9 mouse cellular contexts compared by ENCODE assay signal in genomic region chr6:89236892-89237646, GRCm38 (mm10).
A peak's percentile ranks its signal among the peaks of the same experiment; 100 is the strongest.
DNase-seq lines count a peak whose midpoint lies in the region; ATAC-seq and TF ChIP-seq lines count a peak whose summit lies in the region.
"Had no signal": no experiment of that assay in that cellular context is flagged by ENCODE, and none has a peak within 500 bp of the region (broad histone marks: within the 10 kb centered on the region; RNA-seq: fewer than 3 reads in every experiment).

No protein-coding gene starts in this region.

- intact Hi-C loops in heart, postnatal 14 days (cut with DNase I) = loop anchor here (5.0 kb wide), 1 partner anchor 300 kb away; no protein-coding TSS in a partner anchor

- H3K9ac ChIP-seq in forebrain, embryonic 11.5 days (ENCODE audit: low read length) = no peak overlapping the region
- no peak overlapping the region for H3K9ac ChIP-seq in forebrain, embryonic 14.5 days (ENCODE audit: low read length)
- H3K9ac ChIP-seq in midbrain, embryonic 14.5 days (replicated peaks; ENCODE audit: low read length) = no peak overlapping the region

- CTCF ChIA-PET in Patski (lab: Charles Lee) = interaction anchor here (1.2 kb wide), 1 partner anchor 14 kb away, joined by 4 read pairs; no protein-coding TSS in a partner anchor

- no peaks in the 10 kb centered on the region for H3K36me3 ChIP-seq in forebrain, embryonic 10.5 days (replicated peaks)
- no peaks in the 10 kb centered on the region for H3K36me3 ChIP-seq in forebrain, embryonic 11.5 days (ENCODE audit: control insufficient read depth, insufficient read depth, low read length)
- no peaks in the 10 kb centered on the region for H3K36me3 ChIP-seq in forebrain, embryonic 14.5 days (ENCODE audit: control insufficient read depth, insufficient read depth, low read length)
- no peaks in the 10 kb centered on the region for H3K36me3 ChIP-seq in midbrain, embryonic 14.5 days (ENCODE audit: control insufficient read depth, insufficient read depth, low read length)

- in situ Hi-C loops in Patski (cut with MboI; ENCODE audit: low pct_unique_long_range_greater_than_20kb) = loop anchor here (5.0 to 10.0 kb wide), 2 partner anchors 80 to 318 kb away; no protein-coding TSS in a partner anchor

- peaks cover 46% of the 10 kb centered on the region for H3K4me1 ChIP-seq in forebrain, embryonic 10.5 days
- H3K4me1 ChIP-seq in forebrain, embryonic 11.5 days (replicated peaks; ENCODE audit: control insufficient read depth, insufficient read depth, low read length) = peaks cover 3% of the 10 kb centered on the region; the same call in 1 of the 2 replicates
- peaks cover 18% of the 10 kb centered on the region for H3K4me1 ChIP-seq in forebrain, embryonic 14.5 days (ENCODE audit: control insufficient read depth, insufficient read depth, low read length)
- peaks cover 59% of the 10 kb centered on the region for H3K4me1 ChIP-seq in midbrain, embryonic 14.5 days (ENCODE audit: control insufficient read depth, insufficient read depth, low read length)

- H3K9me3 ChIP-seq in forebrain, embryonic 10.5 days = no peaks in the 10 kb centered on the region
- H3K9me3 ChIP-seq in forebrain, embryonic 11.5 days (ENCODE audit: control insufficient read depth, low read length) = no peaks in the 10 kb centered on the region
- H3K9me3 ChIP-seq in forebrain, embryonic 14.5 days (replicated peaks; ENCODE audit: control insufficient read depth, low read length) = no peaks in the 10 kb centered on the region
- H3K9me3 ChIP-seq in midbrain, embryonic 14.5 days (ENCODE audit: control insufficient read depth, low read length) = no peaks in the 10 kb centered on the region

- ATAC-seq in forebrain, embryonic 11.5 days (replicated peaks; ENCODE audit: low FRiP score) = no peak
- no peak for ATAC-seq in Patski
- peak; percentile 56 for ATAC-seq in forebrain, embryonic 14.5 days
- ATAC-seq in midbrain, embryonic 14.5 days (ENCODE audit: low FRiP score, low TSS enrichment) = 0 out of 2 replicates have a peak, but pooled peaks have one; percentile 51

- no peak overlapping the region for H3K4me2 ChIP-seq in forebrain, embryonic 11.5 days (ENCODE audit: low read depth, low read length, severe bottlenecking)
- H3K4me2 ChIP-seq in forebrain, embryonic 14.5 days (ENCODE audit: low read length) = no peak overlapping the region
- H3K4me2 ChIP-seq in midbrain, embryonic 14.5 days (ENCODE audit: low read length) = no peak overlapping the region

- TF ChIP-seq CTCF in Patski (IDR thresholded peaks at IDR 0.05) = no peak

- DNase-seq in forebrain, embryonic 10.5 days (ENCODE audit: extremely low spot score, low spot score) = no peak
- DNase-seq in forebrain, embryonic 11.5 days (ENCODE audit: low spot score) = no peak
- DNase-seq in Patski (ENCODE audit: low read depth, low spot score) = peak; percentile 47
- DNase-seq in forebrain, embryonic 14.5 days (ENCODE audit: low spot score) = peak; percentile 86
- peak; percentile 87 for DNase-seq in midbrain, embryonic 14.5 days
- no peak for DNase-seq in thymus, postnatal 4 days
- DNase-seq in heart, postnatal 14 days = no peak
- no peak for DNase-seq in embryo, embryonic 10 days (ENCODE audit: low spot score)
- DNase-seq: lung, adult 2 months had no signal

- 86% methylated on average over 10 of the region's 10 CpGs for WGBS in forebrain, embryonic 10.5 days
- WGBS in forebrain, embryonic 11.5 days = 87% methylated on average over 10 of the region's 10 CpGs
- 81% methylated on average over 10 of the region's 10 CpGs for WGBS in forebrain, embryonic 14.5 days
- 75% methylated on average over 10 of the region's 10 CpGs for WGBS in midbrain, embryonic 14.5 days

- POLR2A ChIA-PET in Patski (lab: Charles Lee) = no interaction called here

- no peak overlapping the region for H3K4me3 ChIP-seq in forebrain, embryonic 10.5 days
- no peak overlapping the region for H3K4me3 ChIP-seq in forebrain, embryonic 11.5 days (ENCODE audit: low read depth, low read length)
- no peak overlapping the region for H3K4me3 ChIP-seq in forebrain, embryonic 14.5 days (ENCODE audit: low read depth, low read length)
- H3K4me3 ChIP-seq in midbrain, embryonic 14.5 days (replicated peaks; ENCODE audit: low read depth, low read length) = no peak overlapping the region

- peaks cover 26% of the 10 kb centered on the region for H3K27me3 ChIP-seq in forebrain, embryonic 10.5 days (ENCODE audit: poor library complexity, severe bottlenecking)
- H3K27me3 ChIP-seq in forebrain, embryonic 11.5 days (ENCODE audit: control insufficient read depth, insufficient read depth, low read length) = no peaks in the 10 kb centered on the region
- H3K27me3 ChIP-seq in Patski = peaks cover 7% of the 10 kb centered on the region
- no peaks in the 10 kb centered on the region for H3K27me3 ChIP-seq in forebrain, embryonic 14.5 days (replicated peaks; ENCODE audit: control insufficient read depth, insufficient read depth, low read length)
- H3K27me3 ChIP-seq in midbrain, embryonic 14.5 days (ENCODE audit: control insufficient read depth, insufficient read depth, low read length) = no peaks in the 10 kb centered on the region

- H3K27ac ChIP-seq in forebrain, embryonic 10.5 days = 0 out of 2 replicates have a peak overlapping the region, but pooled peaks have one; percentile 71
- no peak overlapping the region for H3K27ac ChIP-seq in forebrain, embryonic 11.5 days (ENCODE audit: low read depth, low read length)
- no peak overlapping the region for H3K27ac ChIP-seq in forebrain, embryonic 14.5 days (ENCODE audit: low read depth, low read length)
- H3K27ac ChIP-seq in midbrain, embryonic 14.5 days (replicated peaks; ENCODE audit: low read depth, low read length) = peak overlapping the region; percentile 83

Comparison
In these comparisons a context has a peak if more than half of its experiments do, and no peak if none do; other contexts are left out.
1. DNase-seq: peak in Patski (single experiment), forebrain, embryonic 14.5 days (single experiment) and midbrain, embryonic 14.5 days (single experiment); none in forebrain, embryonic 10.5 days (single experiment), forebrain, embryonic 11.5 days (single experiment), thymus, postnatal 4 days (single experiment), heart, postnatal 14 days (0 of 2) and embryo, embryonic 10 days (single experiment).
2. H3K27ac ChIP-seq: peak in forebrain, embryonic 10.5 days (single experiment) and midbrain, embryonic 14.5 days (single experiment); none in forebrain, embryonic 11.5 days (single experiment) and forebrain, embryonic 14.5 days (single experiment).
3. ATAC-seq: peak in forebrain, embryonic 14.5 days (single experiment) and midbrain, embryonic 14.5 days (single experiment); none in forebrain, embryonic 11.5 days (single experiment) and Patski (single experiment).